Mouse (Mus musculus) right cerebral cortex, postnatal 36 days (tissue): ENCODE results near the gene Olfr1053.
"Not testable (repeated sequence)": the region's sequence is repeated elsewhere in the genome, so short reads cannot be mapped to it uniquely, and the experiment has no call there.

Experiments used
- DNase-seq, 2 experiments: peaks; one replicate each; pipeline ENCODE4 v3.0.0; 2022; ENCODE audit warnings: low spot score in 2 of 2, mixed read lengths in 1 of 2

The Olfr1053 gene

DNA sequence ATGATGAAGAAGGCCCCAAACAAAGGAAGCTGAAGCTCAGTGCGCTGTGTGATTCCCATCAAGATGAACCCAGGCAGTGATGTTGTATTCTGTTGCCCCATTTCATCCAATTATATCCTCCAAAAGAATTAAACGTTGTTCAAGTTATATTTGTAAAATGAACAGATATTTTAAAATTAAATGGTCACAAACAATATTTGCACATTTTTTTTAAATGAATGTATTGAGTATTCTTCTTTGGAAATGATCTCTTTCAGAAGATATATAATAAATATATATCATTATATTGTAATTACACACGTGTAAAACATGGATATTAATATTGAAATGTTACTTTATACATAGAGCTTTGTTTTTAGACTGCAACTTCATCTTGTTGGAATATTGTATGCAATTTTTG, at the start of gene Olfr1053:
Gene Olfr1053 (minus strand): TSS at position 101 of the 400 bp plus-strand sequence.
- no peak for DNase-seq

DNA sequence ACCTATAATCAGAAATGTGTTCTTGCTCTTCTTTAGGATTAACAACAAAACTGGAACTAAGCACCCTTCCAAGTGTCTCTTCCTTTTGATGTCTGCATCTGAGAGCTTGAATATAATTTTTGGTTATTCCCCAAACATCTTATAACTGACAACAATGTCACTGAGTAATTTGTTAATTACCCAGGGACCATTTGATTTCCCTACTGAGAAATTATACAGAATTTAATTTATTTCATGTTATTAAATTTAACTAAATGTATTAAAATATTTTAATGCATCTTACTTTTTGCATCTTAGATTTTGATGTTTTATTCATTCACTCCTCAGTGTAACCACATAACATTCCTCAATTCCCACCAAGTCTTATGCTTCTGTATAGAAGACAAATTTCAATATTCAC, 47.3 kb upstream of the Olfr1053 start, which contains the start of gene Olfr1056:
Gene Olfr1056 (minus strand): TSS at position 101 of the 400 bp plus-strand sequence.
- no peak for DNase-seq

DNA sequence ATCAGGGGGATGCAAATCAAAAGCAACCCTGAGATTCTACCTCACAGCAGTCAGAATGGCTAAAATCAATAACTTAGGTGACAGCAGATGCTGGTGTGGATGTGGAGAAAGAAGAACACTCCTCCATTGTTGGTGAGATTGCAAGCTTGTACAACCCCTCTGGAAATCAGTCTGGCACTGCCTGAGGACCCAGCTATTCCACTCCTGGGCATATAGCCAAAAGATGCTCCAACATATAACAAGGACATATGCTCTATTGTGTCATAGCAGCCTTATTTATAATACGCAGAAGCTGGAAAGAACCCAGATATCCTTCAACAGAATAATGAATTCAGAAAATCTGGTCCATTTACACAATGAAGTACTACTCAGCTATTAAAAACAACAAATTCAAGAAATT, 36.7 kb upstream of the Olfr1053 start:
- not testable (repeated sequence) for DNase-seq

DNA sequence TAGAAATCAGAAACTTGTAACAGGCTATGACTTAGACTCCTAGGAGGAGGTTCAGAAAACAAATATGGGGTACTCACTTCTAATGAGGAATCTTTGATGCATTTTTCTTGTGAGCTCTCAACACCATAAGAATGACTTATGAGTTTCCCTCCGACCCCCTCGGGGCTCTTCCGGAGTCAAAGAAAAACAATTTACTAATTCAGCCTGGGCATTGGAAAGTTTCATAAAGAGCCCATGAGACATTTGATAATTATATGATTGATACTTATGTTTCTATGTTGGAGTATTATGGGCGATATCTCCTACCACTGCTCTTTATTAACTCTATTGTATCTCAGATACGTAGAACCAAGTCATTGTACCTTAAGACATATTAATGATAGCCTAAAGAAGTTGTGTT, 35.1 kb upstream of the Olfr1053 start, which contains the start of gene Olfr1055:
Gene Olfr1055 (minus strand): TSS at position 101 of the 400 bp plus-strand sequence.
- no peak for DNase-seq

DNA sequence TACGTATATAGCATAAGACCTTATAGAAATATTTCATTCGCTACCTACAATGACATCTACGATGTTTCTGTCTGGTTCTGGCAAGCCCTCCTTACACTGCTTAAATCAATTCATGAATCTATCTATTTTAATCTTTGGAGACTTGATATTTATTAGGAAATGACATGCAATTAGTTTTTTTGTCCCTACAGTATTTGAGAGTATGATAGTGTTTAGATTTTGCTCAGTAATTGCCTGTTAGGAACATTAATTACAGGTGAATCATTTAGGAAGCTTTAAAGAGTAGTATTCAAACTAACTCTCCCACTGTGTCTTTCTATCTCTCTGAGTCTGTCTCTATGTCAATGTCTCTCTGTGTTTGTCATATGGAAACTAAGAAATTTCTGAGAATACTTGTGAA, 20.2 kb upstream of the Olfr1053 start, which contains the start of gene Olfr1054:
Gene Olfr1054 (minus strand): TSS at position 101 of the 400 bp plus-strand sequence.
- no peak for DNase-seq

DNA sequence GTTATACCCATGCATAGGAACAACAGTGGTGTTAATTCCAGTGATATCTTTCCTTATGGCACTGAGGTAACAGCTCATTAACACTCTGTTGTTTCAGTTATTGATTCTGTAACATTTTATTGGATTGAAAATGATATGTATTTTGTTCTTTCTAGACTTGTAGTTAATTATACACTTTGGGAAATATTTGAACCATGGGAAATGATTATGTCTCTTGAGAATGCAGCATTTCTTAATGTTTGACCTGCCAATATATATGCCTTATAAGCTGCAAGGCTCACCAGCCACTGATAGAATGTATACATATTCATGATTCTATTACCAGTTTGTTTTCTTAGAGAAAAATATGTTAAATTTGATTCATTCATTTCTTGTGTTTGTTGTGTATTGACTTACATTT, 22.9 kb downstream of the Olfr1053 start, which contains the start of gene Olfr1052:
Gene Olfr1052 (plus strand): TSS at position 301 of the 400 bp plus-strand sequence.
- no peak for DNase-seq

DNA sequence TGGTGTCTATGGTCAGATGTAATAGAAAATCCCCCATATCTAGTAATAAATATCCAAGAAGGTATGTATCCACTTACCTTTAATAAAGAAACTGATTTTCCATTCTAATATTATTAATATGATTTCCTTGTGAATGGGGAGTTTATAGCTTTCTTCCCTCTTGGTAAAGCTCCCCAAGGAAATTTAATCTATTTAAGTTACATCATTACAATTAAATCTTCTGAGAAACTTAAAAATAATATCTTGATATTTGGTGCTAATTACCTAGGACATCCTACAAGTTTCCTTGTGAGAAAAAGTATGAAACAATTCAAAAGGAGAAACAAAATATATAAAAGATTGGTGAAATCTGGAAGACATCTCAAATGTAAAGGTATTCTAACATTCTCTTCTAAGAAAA, 36.1 kb downstream of the Olfr1053 start, which contains the start of gene Olfr1051:
Gene Olfr1051 (minus strand): TSS at position 101 of the 400 bp plus-strand sequence.
- DNase-seq, result not testable (repeated sequence)
